Mouse (Mus musculus) c-Kit-positive CD71-positive TER-119-negative erythroid progenitor cells, embryonic 14.5 days (primary cell): ENCODE data around the gene Gm9045.
"Not testable (repeated sequence)": the region's sequence is repeated elsewhere in the genome, so short reads cannot be mapped to it uniquely, and the experiment has no call there.

Source experiments
- DNase-seq: peaks from one replicate; pipeline ENCODE4 v3.0.0-alpha.2; 2013; ENCODE audit warnings: low read depth

Gene Gm9045

DNA sequence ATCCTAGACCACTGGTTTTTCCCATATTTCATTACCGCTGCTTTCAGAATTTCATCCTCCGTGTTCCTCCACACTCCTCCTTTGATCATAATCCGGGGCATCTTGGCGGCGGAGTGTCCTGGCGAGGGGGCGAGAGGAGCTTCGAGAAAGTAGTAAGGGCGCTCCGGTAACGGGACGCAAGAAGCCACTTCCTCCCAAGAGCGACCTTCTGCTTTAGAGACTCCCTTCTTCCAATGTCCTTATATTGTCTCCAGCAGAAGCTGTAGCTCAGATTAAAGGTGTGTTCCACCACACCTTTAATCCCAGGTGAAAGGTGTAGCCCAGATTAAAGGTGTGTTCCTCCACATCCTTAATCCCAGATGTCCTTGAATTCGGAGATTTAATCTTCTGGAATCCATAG, at the start of gene Gm9045:
Gene Gm9045, minus strand, starts transcription at position 101 of the 400 bp plus-strand sequence.
- not testable (repeated sequence) for DNase-seq

DNA sequence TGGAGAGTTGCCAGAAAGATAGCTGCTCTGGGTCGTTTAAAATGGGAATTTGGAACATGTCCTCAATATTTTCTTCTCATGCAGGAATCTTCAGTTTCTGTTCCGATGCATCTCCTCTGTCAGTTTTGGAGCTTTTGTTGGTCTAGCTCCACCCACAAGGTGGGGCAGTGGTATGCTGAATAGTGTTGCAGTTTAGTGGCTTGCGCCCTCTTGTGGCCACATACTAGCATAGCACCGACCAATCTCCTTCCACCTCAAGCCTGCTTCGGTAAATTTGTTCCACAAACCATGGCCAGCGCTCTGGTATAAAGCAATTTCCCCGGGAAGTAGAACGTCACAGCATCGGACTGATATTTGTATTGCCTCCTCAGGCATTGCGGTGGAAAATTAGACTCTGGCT, 32.8 kb upstream of the Gm9045 start:
- DNase-seq = peak; percentile 56

DNA sequence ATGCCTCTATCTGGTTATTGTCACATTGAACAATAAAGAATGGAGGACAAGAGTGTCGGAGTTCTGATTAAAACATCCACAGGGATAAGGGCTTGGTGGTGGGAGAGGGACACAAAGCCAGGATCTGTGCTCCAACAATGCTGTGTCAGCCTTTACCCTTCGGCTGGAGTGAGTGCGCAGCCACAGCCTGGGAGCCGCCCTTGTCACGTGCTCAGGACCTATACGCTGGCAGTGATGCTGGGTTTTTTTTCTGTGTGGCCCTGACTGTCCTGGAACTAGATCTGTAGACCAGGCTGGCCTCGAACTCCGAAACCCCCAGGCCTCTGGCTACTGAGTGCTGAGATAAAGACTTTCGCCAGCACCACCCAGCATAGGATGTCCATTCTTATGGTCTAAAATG, 31.9 kb upstream of the Gm9045 start:
- no peak for DNase-seq

- DNase-seq = not testable (repeated sequence)
Measured at GRCm38 (mm10) chr10:118354005-118354404, 16.4 kb upstream of the Gm9045 start, which contains the start of gene Gm9049. Gene Gm9049 (minus strand): TSS chr10:118354105.

GRCm38 (mm10) chr10:118348579-118348978, 10.9 kb upstream of the Gm9045 start, which contains the start of gene Gm9048:
Gene Gm9048 (minus strand): TSS chr10:118348679.
- DNase-seq = not testable (repeated sequence)

DNA sequence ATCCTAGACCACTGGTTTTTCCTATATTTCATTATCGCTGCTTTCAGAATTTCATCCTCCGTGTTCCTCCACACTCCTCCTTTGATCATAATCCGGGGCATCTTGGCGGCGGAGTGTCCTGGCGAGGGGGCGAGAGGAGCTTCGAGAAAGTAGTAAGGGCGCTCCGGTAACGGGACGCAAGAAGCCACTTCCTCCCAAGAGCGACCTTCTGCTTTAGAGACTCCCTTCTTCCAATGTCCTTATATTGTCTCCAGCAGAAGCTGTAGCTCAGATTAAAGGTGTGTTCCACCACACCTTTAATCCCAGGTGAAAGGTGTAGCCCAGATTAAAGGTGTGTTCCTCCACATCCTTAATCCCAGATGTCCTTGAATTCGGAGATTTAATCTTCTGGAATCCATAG, 5.5 kb upstream of the Gm9045 start, which contains the start of gene Gm9046:
Gene Gm9046, minus strand, starts transcription at position 101 of the 400 bp plus-strand sequence.
- not testable (repeated sequence) for DNase-seq

GRCm38 (mm10) chr10:118332308-118332707, 5.3 kb downstream of the Gm9045 start, which contains the start of gene Gm9044:
Gene Gm9044 (minus strand): TSS chr10:118332408.
- DNase-seq = not testable (repeated sequence)

DNA sequence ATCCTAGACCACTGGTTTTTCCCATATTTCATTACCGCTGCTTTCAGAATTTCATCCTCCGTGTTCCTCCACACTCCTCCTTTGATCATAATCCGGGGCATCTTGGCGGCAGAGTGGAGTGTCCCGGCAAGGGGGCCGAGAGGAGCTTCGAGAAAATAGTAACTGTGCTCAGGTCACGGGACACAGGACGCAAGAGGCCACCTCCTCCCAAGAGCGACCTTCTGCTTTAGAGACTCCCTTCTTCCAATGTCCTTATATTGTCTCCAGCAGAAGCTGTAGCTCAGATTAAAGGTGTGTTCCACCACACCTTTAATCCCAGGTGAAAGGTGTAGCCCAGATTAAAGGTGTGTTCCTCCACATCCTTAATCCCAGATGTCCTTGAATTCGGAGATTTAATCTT, 10.8 kb downstream of the Gm9045 start, which contains the start of gene Gm9040:
Gene Gm9040, minus strand, starts transcription at position 101 of the 400 bp plus-strand sequence.
- DNase-seq = not testable (repeated sequence)

DNA sequence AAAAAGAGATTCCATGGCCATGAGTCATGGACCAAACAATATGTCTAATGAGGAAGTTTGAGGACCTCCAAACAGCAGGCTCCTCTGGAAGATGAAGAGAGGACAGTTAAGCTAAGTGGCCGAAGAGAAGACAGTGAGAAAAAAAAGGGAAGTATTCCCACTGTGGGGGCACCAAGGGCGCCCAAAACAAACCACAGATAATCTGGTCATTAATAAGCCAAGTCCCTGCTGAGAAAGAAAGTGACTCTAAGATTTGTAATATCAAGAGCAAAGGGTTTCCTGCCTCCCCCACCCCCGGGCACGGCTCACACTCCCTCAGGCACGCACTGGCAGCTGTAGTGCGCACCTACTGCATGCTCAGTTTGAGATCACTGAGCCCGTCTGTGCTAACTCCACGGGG, 18.6 kb downstream of the Gm9045 start:
- no peak for DNase-seq

DNA sequence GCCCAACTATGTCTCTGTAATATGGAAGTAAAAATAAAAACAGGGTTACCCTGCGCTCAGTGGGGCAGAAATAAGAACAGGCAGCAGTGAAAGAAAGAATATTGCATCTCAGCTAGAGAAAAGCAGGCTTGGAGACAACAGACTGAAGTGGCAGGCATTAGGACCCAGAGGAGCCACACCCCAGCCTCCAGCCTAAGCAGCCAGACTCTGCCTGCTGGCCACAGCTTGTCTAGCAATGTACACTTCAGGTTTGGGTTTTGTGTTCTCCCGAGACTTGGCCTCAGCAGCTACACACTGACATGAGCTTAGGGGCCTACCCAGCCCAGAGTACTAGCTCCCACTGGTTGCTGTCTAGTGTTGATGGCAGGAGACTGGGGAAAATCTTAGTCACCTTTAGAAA, 35.5 kb downstream of the Gm9045 start:
- DNase-seq = not testable (repeated sequence)

DNA sequence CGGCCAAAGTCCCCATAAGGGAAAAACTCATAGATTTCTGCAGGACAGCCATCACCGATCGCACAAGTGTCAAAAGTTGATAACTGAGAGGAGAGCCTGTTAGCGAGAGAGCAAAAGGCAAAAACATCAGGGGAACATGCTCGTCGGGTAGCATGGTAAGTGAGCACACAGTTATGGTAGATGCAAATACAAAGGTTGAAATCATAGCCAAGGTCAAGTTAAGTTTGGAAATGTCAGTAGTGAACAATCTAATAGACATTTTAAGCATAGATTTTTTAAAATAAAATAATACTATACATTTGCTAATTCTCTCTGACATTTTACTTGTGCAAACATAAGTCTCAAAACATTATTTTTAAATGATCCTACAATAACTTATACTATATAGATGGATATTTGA, 42.7 kb downstream of the Gm9045 start, which contains the start of gene Iltifb:
Gene Iltifb, minus strand, starts transcription at position 101 of the 400 bp plus-strand sequence.
- no peak for DNase-seq
